Mouse (Mus musculus): ENCODE measurements around the gene Hdac4. TPM values are rescaled to one million over a fixed set of nuclear protein-coding genes. Genes with fewer than 3 reads are reported as not detected.

Gene Hdac4
- polyA plus RNA-seq, 1 experiment from 2014 or later, result 15.0 TPM

- Histone ChIP-seq H3K4me3 (ENCODE audit: low read depth, low read length) (no peak overlapping the region), H3K4me1 (replicated peaks; ENCODE audit: control insufficient read depth, insufficient read depth, low read length) (no peaks in the 10 kb centered on the region), H3K9ac (ENCODE audit: low read length) (no peak overlapping the region), H3K27ac (ENCODE audit: low read depth) (no peak overlapping the region), H3K27me3 (replicated peaks; ENCODE audit: control insufficient read depth, insufficient read depth, low read length) (no peaks in the 10 kb centered on the region), H3K36me3 (ENCODE audit: control insufficient read depth, insufficient read depth, low read length) (peaks cover 53% of the 10 kb centered on the region), H3K9me3 (ENCODE audit: control insufficient read depth, low read length) (no peaks in the 10 kb centered on the region), H3K4me2 (ENCODE audit: low read length) (no peak overlapping the region)
- DNase-seq (ENCODE audit: low spot score), result no peak
- WGBS, result 94% methylated on average over 7 of the region's 7 CpGs
- ATAC-seq (replicated peaks; ENCODE audit: low FRiP score, low TSS enrichment, low read depth), result no peak
These were observed 248.1 kb downstream of the Hdac4 start for GRCm38 (mm10) chr1:91947441-91947840.

- no peak overlapping the region for H3K9ac ChIP-seq (ENCODE audit: low read length)
- H3K4me1 ChIP-seq (replicated peaks; ENCODE audit: control insufficient read depth, insufficient read depth, low read length), result no peaks in the 10 kb centered on the region
- H3K4me2 ChIP-seq (ENCODE audit: low read length), result no peak overlapping the region
- no peaks in the 10 kb centered on the region for H3K27me3 ChIP-seq (replicated peaks; ENCODE audit: control insufficient read depth, insufficient read depth, low read length)
- 73% methylated on average over 2 of the region's 2 CpGs for WGBS
- ATAC-seq (replicated peaks; ENCODE audit: low FRiP score, low TSS enrichment, low read depth) (no peak), DNase-seq (ENCODE audit: low spot score) (no peak)
- no peaks in the 10 kb centered on the region for H3K9me3 ChIP-seq (ENCODE audit: control insufficient read depth, low read length)
- H3K4me3 ChIP-seq (ENCODE audit: low read depth, low read length), result no peak overlapping the region
- H3K36me3 ChIP-seq (ENCODE audit: control insufficient read depth, insufficient read depth, low read length), result peaks cover 42% of the 10 kb centered on the region
- H3K27ac ChIP-seq (ENCODE audit: low read depth), result no peak overlapping the region
These were observed 252.9 kb downstream of the Hdac4 start for GRCm38 (mm10) chr1:91942583-91942982.

DNA sequence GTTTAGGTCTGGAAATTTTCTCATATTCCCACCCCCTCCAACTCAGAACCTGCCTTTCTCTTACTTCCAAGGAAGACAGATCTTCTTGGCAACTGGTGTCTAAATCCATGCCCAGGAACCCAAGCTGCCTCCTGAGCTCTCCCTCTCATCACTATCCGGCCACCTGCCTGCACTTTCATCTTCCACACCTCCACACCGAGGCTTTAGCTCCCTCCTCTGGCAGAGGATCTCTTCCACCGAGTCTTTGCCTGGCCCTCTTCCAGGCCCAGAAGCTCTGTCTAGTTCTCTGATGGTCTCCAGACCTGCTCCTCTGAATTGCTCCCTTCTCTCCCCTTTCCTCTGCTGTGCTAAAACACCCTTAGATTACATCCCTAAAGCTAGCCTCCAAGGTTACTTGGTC, 253.5 kb downstream of the Hdac4 start:
- peaks cover 38% of the 10 kb centered on the region for H3K36me3 ChIP-seq (ENCODE audit: control insufficient read depth, insufficient read depth, low read length)
- no peak overlapping the region for H3K4me3 ChIP-seq (ENCODE audit: low read depth, low read length)
- ATAC-seq (replicated peaks; ENCODE audit: low FRiP score, low TSS enrichment, low read depth), result peak; percentile 43
- H3K9ac ChIP-seq (ENCODE audit: low read length), result no peak overlapping the region
- H3K9me3 ChIP-seq (ENCODE audit: control insufficient read depth, low read length), result no peaks in the 10 kb centered on the region
- H3K27ac ChIP-seq (ENCODE audit: low read depth), result no peak overlapping the region
- H3K4me1 ChIP-seq (replicated peaks; ENCODE audit: control insufficient read depth, insufficient read depth, low read length), result no peaks in the 10 kb centered on the region
- no peak overlapping the region for H3K4me2 ChIP-seq (ENCODE audit: low read length)
- DNase-seq (ENCODE audit: low spot score), result peak; percentile 60
- H3K27me3 ChIP-seq (replicated peaks; ENCODE audit: control insufficient read depth, insufficient read depth, low read length), result no peaks in the 10 kb centered on the region
- WGBS, result 39% methylated on average over 3 of the region's 3 CpGs

GRCm38 (mm10) chr1:91941094-91941493, 254.4 kb downstream of the Hdac4 start:
- Histone ChIP-seq H3K9ac (ENCODE audit: low read length) (no peak overlapping the region), H3K4me3 (ENCODE audit: low read depth, low read length) (no peak overlapping the region), H3K36me3 (ENCODE audit: control insufficient read depth, insufficient read depth, low read length) (peaks cover 29% of the 10 kb centered on the region), H3K27me3 (replicated peaks; ENCODE audit: control insufficient read depth, insufficient read depth, low read length) (no peaks in the 10 kb centered on the region), H3K27ac (ENCODE audit: low read depth) (no peak overlapping the region), H3K4me2 (ENCODE audit: low read length) (no peak overlapping the region), H3K4me1 (replicated peaks; ENCODE audit: control insufficient read depth, insufficient read depth, low read length) (no peaks in the 10 kb centered on the region), H3K9me3 (ENCODE audit: control insufficient read depth, low read length) (no peaks in the 10 kb centered on the region)
- no peak for DNase-seq (ENCODE audit: low spot score)
- no peak for ATAC-seq (replicated peaks; ENCODE audit: low FRiP score, low TSS enrichment, low read depth)
- 96% methylated on average over 1 of the region's 1 CpGs for WGBS

GRCm38 (mm10) chr1:91935171-91935570, 260.3 kb downstream of the Hdac4 start:
- no peak overlapping the region for H3K4me2 ChIP-seq (ENCODE audit: low read length)
- no peak overlapping the region for H3K4me3 ChIP-seq (ENCODE audit: low read depth, low read length)
- H3K27me3 ChIP-seq (replicated peaks; ENCODE audit: control insufficient read depth, insufficient read depth, low read length), result no peaks in the 10 kb centered on the region
- ATAC-seq (replicated peaks; ENCODE audit: low FRiP score, low TSS enrichment, low read depth) (no peak), DNase-seq (ENCODE audit: low spot score) (no peak)
- H3K27ac ChIP-seq (ENCODE audit: low read depth), result no peak overlapping the region
- peaks cover 33% of the 10 kb centered on the region for H3K36me3 ChIP-seq (ENCODE audit: control insufficient read depth, insufficient read depth, low read length)
- H3K4me1 ChIP-seq (replicated peaks; ENCODE audit: control insufficient read depth, insufficient read depth, low read length), result no peaks in the 10 kb centered on the region
- no peaks in the 10 kb centered on the region for H3K9me3 ChIP-seq (ENCODE audit: control insufficient read depth, low read length)
- H3K9ac ChIP-seq (ENCODE audit: low read length), result no peak overlapping the region
- WGBS, result 81% methylated on average over 3 of the region's 3 CpGs

- H3K36me3 ChIP-seq (ENCODE audit: control insufficient read depth, insufficient read depth, low read length), result peaks cover 35% of the 10 kb centered on the region
- H3K4me3 ChIP-seq (ENCODE audit: low read depth, low read length), result no peak overlapping the region
- ATAC-seq (replicated peaks; ENCODE audit: low FRiP score, low TSS enrichment, low read depth), result no peak
- H3K27ac ChIP-seq (ENCODE audit: low read depth), result no peak overlapping the region
- H3K9me3 ChIP-seq (ENCODE audit: control insufficient read depth, low read length), result no peaks in the 10 kb centered on the region
- H3K4me2 ChIP-seq (ENCODE audit: low read length), result no peak overlapping the region
- H3K27me3 ChIP-seq (replicated peaks; ENCODE audit: control insufficient read depth, insufficient read depth, low read length), result no peaks in the 10 kb centered on the region
- no peaks in the 10 kb centered on the region for H3K4me1 ChIP-seq (replicated peaks; ENCODE audit: control insufficient read depth, insufficient read depth, low read length)
- WGBS, result 87% methylated on average over 8 of the region's 8 CpGs
- DNase-seq (ENCODE audit: low spot score), result no peak
- no peak overlapping the region for H3K9ac ChIP-seq (ENCODE audit: low read length)
These were observed 261.8 kb downstream of the Hdac4 start for GRCm38 (mm10) chr1:91933681-91934080.

GRCm38 (mm10) chr1:91932221-91932620, 263.3 kb downstream of the Hdac4 start:
- WGBS, result 93% methylated on average over 12 of the region's 12 CpGs
- peaks cover 33% of the 10 kb centered on the region for H3K36me3 ChIP-seq (ENCODE audit: control insufficient read depth, insufficient read depth, low read length)
- H3K27ac ChIP-seq (ENCODE audit: low read depth), result no peak overlapping the region
- H3K4me3 ChIP-seq (ENCODE audit: low read depth, low read length), result no peak overlapping the region
- no peak overlapping the region for H3K4me2 ChIP-seq (ENCODE audit: low read length)
- no peak overlapping the region for H3K9ac ChIP-seq (ENCODE audit: low read length)
- ATAC-seq (replicated peaks; ENCODE audit: low FRiP score, low TSS enrichment, low read depth) (no peak), DNase-seq (ENCODE audit: low spot score) (no peak)
- no peaks in the 10 kb centered on the region for H3K9me3 ChIP-seq (ENCODE audit: control insufficient read depth, low read length)
- no peaks in the 10 kb centered on the region for H3K27me3 ChIP-seq (replicated peaks; ENCODE audit: control insufficient read depth, insufficient read depth, low read length)
- no peaks in the 10 kb centered on the region for H3K4me1 ChIP-seq (replicated peaks; ENCODE audit: control insufficient read depth, insufficient read depth, low read length)

GRCm38 (mm10) chr1:91931786-91932185, 263.7 kb downstream of the Hdac4 start:
- Histone ChIP-seq H3K9me3 (ENCODE audit: control insufficient read depth, low read length) (no peaks in the 10 kb centered on the region), H3K4me1 (replicated peaks; ENCODE audit: control insufficient read depth, insufficient read depth, low read length) (no peaks in the 10 kb centered on the region), H3K27me3 (replicated peaks; ENCODE audit: control insufficient read depth, insufficient read depth, low read length) (no peaks in the 10 kb centered on the region), H3K36me3 (ENCODE audit: control insufficient read depth, insufficient read depth, low read length) (peaks cover 33% of the 10 kb centered on the region), H3K4me3 (ENCODE audit: low read depth, low read length) (no peak overlapping the region), H3K4me2 (ENCODE audit: low read length) (no peak overlapping the region), H3K9ac (ENCODE audit: low read length) (no peak overlapping the region), H3K27ac (ENCODE audit: low read depth) (no peak overlapping the region)
- DNase-seq (ENCODE audit: low spot score) (no peak), ATAC-seq (replicated peaks; ENCODE audit: low FRiP score, low TSS enrichment, low read depth) (no peak)
- WGBS, result 84% methylated on average over 3 of the region's 3 CpGs

- Histone ChIP-seq H3K4me3 (ENCODE audit: low read depth, low read length) (no peak overlapping the region), H3K27me3 (replicated peaks; ENCODE audit: control insufficient read depth, insufficient read depth, low read length) (no peaks in the 10 kb centered on the region), H3K4me2 (ENCODE audit: low read length) (no peak overlapping the region), H3K9ac (ENCODE audit: low read length) (no peak overlapping the region), H3K9me3 (ENCODE audit: control insufficient read depth, low read length) (no peaks in the 10 kb centered on the region), H3K4me1 (replicated peaks; ENCODE audit: control insufficient read depth, insufficient read depth, low read length) (no peaks in the 10 kb centered on the region), H3K36me3 (ENCODE audit: control insufficient read depth, insufficient read depth, low read length) (peaks cover 33% of the 10 kb centered on the region), H3K27ac (ENCODE audit: low read depth) (no peak overlapping the region)
- no peak for ATAC-seq (replicated peaks; ENCODE audit: low FRiP score, low TSS enrichment, low read depth)
- DNase-seq (ENCODE audit: low spot score), result no peak
- 90% methylated on average over 10 of the region's 10 CpGs for WGBS
These were observed 264.3 kb downstream of the Hdac4 start for GRCm38 (mm10) chr1:91931196-91931595.
